Mouse (Mus musculus): ENCODE data around the gene Wwc1.

DNA sequence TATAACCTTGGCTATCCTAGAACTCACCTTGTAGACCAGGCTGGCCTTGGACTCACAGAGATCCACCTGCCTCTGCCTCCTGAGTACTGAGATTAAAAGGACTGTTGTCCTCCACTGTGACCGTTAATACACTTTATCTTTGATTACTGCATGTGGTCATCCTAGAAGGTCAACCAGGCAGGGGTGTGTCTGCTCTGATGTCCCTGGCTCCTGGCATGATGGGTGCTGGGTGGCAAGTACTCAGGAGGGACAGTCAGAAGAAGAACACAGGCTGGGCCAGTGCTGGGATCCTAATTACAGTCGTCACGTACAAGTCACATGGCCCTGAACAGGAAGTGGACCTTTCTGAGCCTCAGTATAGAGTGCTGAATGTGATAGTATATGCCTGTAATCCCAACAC is 38.7 kb downstream of the Wwc1 start:
- TF ChIP-seq POLR2A (IDR thresholded peaks at IDR 0.05; ENCODE audit: control insufficient read depth, extremely low read depth, insufficient read depth, low read length, poor library complexity): no peak
- no peak for TF ChIP-seq CTCF (IDR thresholded peaks at IDR 0.05; ENCODE audit: borderline replicate concordance, control insufficient read depth, extremely low read depth, insufficient read depth, low read length, poor library complexity)
